ENCODE assay signal across 11 mouse cellular contexts in the genomic region with DNA sequence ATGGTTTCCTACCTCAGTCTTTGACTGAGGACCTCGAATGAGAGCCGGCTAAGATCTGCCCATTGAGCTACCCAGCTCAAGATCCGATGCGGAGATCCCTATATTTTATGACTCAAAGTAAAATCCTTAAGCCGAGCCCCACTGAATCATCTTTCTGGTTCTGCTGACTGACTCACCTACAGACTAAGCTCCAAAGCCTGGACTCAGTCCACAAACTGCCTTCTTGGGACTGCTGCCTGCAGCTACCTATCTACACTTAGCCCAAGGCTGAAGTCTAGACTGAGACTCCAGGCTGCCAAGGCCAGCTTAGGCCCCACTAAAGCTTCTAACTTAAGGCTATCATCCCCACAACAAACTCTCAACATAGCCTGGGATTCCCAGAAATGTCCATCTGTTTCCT.
"Had no signal": no experiment of that assay in that cellular context is flagged by ENCODE, and none has a peak within 500 bp of the region (broad histone marks: within the 10 kb centered on the region; RNA-seq: fewer than 3 reads in every experiment).

No protein-coding gene starts in this region.

- DNase-seq: kidney, adult 9 months; kidney, postnatal 14 days; kidney, postnatal 4 days; left cerebral cortex, postnatal 4 days; liver, postnatal 0 days; lung, embryonic 14.5 days; right cerebral cortex, adult 18-20 months; right cerebral cortex, postnatal 14 days; thymus, adult 2 months; thymus, postnatal 14 days; thymus, postnatal 4 days had no signal
